Mouse (Mus musculus) lung, postnatal 0 days (tissue): ENCODE measurements at regions not wholly inside any gene's neighbourhood (a gene's known extent, or its start where the extent isn't known, plus 50 kb on each side); places are given as distances from the start of the nearest gene placed in this dataset.

Experiments
- ATAC-seq: fragments of 200-750 bp; cut with Nextera tagmentation; 2 replicates; pipeline ENCODE4 v1.8.0; 2017; ENCODE audit warnings: moderate library complexity
- DNase-seq: peaks from one replicate; pipeline ENCODE4 v3.0.0-alpha.2; 2016; ENCODE audit warnings: low spot score
- H3K27ac ChIP-seq: fragments of 300-500 bp; sonication (generic); 2 replicates; pipeline ENCODE4 v1.5.1; 2014; ENCODE audit warnings: antibody characterized with exemption, mild to moderate bottlenecking, low read length, mixed read lengths
- H3K27me3 ChIP-seq: fragments of 300-500 bp; sonication (generic); replicated peaks from 2 replicates; pipeline ENCODE4 v1.6.1; 2014; ENCODE audit warnings: low read length, mixed read lengths; ENCODE audit not compliant: insufficient read depth
- H3K36me3 ChIP-seq: fragments of 300-500 bp; sonication (generic); 2 replicates; pipeline ENCODE4 v1.6.1; 2014; ENCODE audit warnings: low read length, mixed read lengths; ENCODE audit not compliant: insufficient read depth
- H3K4me1 ChIP-seq: fragments of 300-500 bp; sonication (generic); 2 replicates; pipeline ENCODE4 v1.6.1; 2014; ENCODE audit warnings: antibody characterized with exemption, low read depth, low read length, mixed read lengths; ENCODE audit not compliant: insufficient read depth
- H3K4me2 ChIP-seq: fragments of 300-500 bp; sonication (generic); replicated peaks from 2 replicates; pipeline ENCODE4 v1.6.1; 2014; ENCODE audit warnings: low read depth, mild to moderate bottlenecking, low read length, moderate library complexity, mixed read lengths
- H3K4me3 ChIP-seq: fragments of 300-500 bp; sonication (generic); 2 replicates; pipeline ENCODE4 v1.5.1; 2014; ENCODE audit warnings: low read depth, low read length
- H3K9ac ChIP-seq: fragments of 300-500 bp; sonication (generic); replicated peaks from 2 replicates; pipeline ENCODE4 v1.6.1; 2014; ENCODE audit warnings: low read depth, mild to moderate bottlenecking
- H3K9me3 ChIP-seq: fragments of 300-500 bp; sonication (generic); 2 replicates; pipeline ENCODE4 v1.6.1; 2016; ENCODE audit warnings: low read length, mixed read lengths
- CTCF ChIP-seq: IDR thresholded peaks from 2 replicates; pipeline ENCODE4 v1.5.1; 2016; ENCODE audit warnings: antibody characterized with exemption, mild to moderate bottlenecking
- EP300 ChIP-seq: IDR thresholded peaks from 2 replicates; pipeline ENCODE4 v1.6.1; 2016; ENCODE audit warnings: antibody characterized with exemption, mild to moderate bottlenecking, control low read depth
- WGBS: fragments of 180-500 bp; shearing (Covaris S2); extraction: QIAGEN DNeasy Blood & Tissue Kit; methylation state at CpG from one replicate; pipeline ENCODE4 v1.1.7; 2014; 5-methylcytosine and 5-hydroxymethylcytosine counted together

- TF ChIP-seq CTCF (no peak), EP300 (no peak)
- no peaks in the 10 kb centered on the region for H3K27me3 ChIP-seq
- H3K9me3 ChIP-seq, result no peaks in the 10 kb centered on the region
- H3K4me1 ChIP-seq, result peaks cover 4% of the 10 kb centered on the region; the same call in 1 of the 2 replicates
- H3K27ac ChIP-seq, result no peak overlapping the region
- DNase-seq, result peak; percentile 25
- no peak for ATAC-seq
- no peak overlapping the region for H3K4me2 ChIP-seq
- H3K9ac ChIP-seq, result no peak overlapping the region
- no peaks in the 10 kb centered on the region for H3K36me3 ChIP-seq
- WGBS, result 58% methylated on average over 5 of the region's 5 CpGs
- H3K4me3 ChIP-seq, result no peak overlapping the region
Observed at GRCm38 (mm10) chr15:50360033-50360988, 3524.4 kb upstream of the Gm7489 start.

- DNase-seq (no peak), ATAC-seq (peak; percentile 35)
- H3K9me3 ChIP-seq, result no peaks in the 10 kb centered on the region
- H3K4me2 ChIP-seq, result peak overlapping the region; percentile 47
- no peaks in the 10 kb centered on the region for H3K36me3 ChIP-seq
- 0 out of 2 replicates have a peak overlapping the region, but pooled peaks have one; percentile 20 for H3K4me3 ChIP-seq
- H3K27me3 ChIP-seq, result no peaks in the 10 kb centered on the region
- WGBS, result 47% methylated on average over 8 of the region's 8 CpGs
- TF ChIP-seq EP300, result no peak
- no peak for TF ChIP-seq CTCF
- H3K27ac ChIP-seq, result 0 out of 2 replicates have a peak overlapping the region, but pooled peaks have one; percentile 20
- H3K9ac ChIP-seq, result no peak overlapping the region
- peaks cover 4% of the 10 kb centered on the region; the same call in 1 of the 2 replicates for H3K4me1 ChIP-seq
Observed at GRCm38 (mm10) chr15:50361334-50361733, 3523.4 kb upstream of the Gm7489 start.

GRCm38 (mm10) chr15:50361751-50362507 lies 3522.8 kb upstream of the Gm7489 start:
- H3K36me3 ChIP-seq, result no peaks in the 10 kb centered on the region
- DNase-seq (peak; percentile 78), ATAC-seq (peak; percentile 77)
- peaks cover 4% of the 10 kb centered on the region; the same call in 1 of the 2 replicates for H3K4me1 ChIP-seq
- TF ChIP-seq CTCF (no peak), EP300 (peak; percentile 37; the same call in 1 of the 2 replicates)
- H3K4me3 ChIP-seq, result peak overlapping the region; percentile 20
- H3K9me3 ChIP-seq, result no peaks in the 10 kb centered on the region
- no peak overlapping the region for H3K9ac ChIP-seq
- peak overlapping the region; percentile 47 for H3K4me2 ChIP-seq
- peak overlapping the region; percentile 47 for H3K27ac ChIP-seq
- no peaks in the 10 kb centered on the region for H3K27me3 ChIP-seq
- WGBS, result 6% methylated on average over 4 of the region's 4 CpGs

GRCm38 (mm10) chr15:50400006-50400781 lies 3484.5 kb upstream of the Gm7489 start:
- 85% methylated on average over 7 of the region's 7 CpGs for WGBS
- ATAC-seq, result no peak
- no peak for DNase-seq
- no peaks in the 10 kb centered on the region for H3K9me3 ChIP-seq
- H3K36me3 ChIP-seq, result no peaks in the 10 kb centered on the region
- H3K4me1 ChIP-seq, result no peaks in the 10 kb centered on the region
- H3K4me2 ChIP-seq, result no peak overlapping the region
- no peak overlapping the region for H3K27ac ChIP-seq
- TF ChIP-seq CTCF (no peak), EP300 (no peak)
- H3K27me3 ChIP-seq, result no peaks in the 10 kb centered on the region
- H3K9ac ChIP-seq, result no peak overlapping the region
- H3K4me3 ChIP-seq, result no peak overlapping the region

DNA sequence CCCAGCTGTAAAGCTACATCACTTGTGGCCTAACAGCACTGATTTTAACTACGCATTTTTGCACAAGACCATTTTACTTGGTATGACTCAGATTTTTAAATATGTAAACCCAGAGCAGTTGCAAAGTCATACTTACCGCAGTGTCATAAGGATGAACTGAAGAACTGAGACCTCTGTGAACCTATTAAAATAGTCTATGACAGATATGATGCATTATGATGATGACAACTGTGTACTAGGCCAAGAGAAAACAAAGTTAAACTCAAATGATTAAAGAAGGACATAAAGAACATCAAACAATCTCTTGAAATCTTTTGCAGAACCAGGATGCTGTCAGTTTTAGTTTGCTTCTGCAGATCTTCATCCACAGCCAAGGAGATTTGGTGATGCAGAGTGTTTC lies 3483.3 kb upstream of the Gm7489 start:
- Histone ChIP-seq H3K27me3 (no peaks in the 10 kb centered on the region), H3K4me3 (no peak overlapping the region), H3K4me1 (no peaks in the 10 kb centered on the region), H3K4me2 (no peak overlapping the region), H3K27ac (no peak overlapping the region), H3K36me3 (no peaks in the 10 kb centered on the region), H3K9me3 (no peaks in the 10 kb centered on the region), H3K9ac (no peak overlapping the region)
- 81% methylated on average over 2 of the region's 2 CpGs for WGBS
- ATAC-seq (no peak), DNase-seq (no peak)
- TF ChIP-seq CTCF (no peak), EP300 (no peak)
